Mouse (Mus musculus): ENCODE data around the gene Chn2.

Gene Chn2

GRCm38 (mm10) chr6:54202311-54203020 is 163.1 kb downstream of the Chn2 start:
- no peak for DNase-seq (ENCODE audit: low spot score)

GRCm38 (mm10) chr6:54203316-54203715 is 164.0 kb downstream of the Chn2 start:
- DNase-seq (ENCODE audit: low spot score): no peak

- DNase-seq (ENCODE audit: low spot score): no peak
These were observed 164.6 kb downstream of the Chn2 start for GRCm38 (mm10) chr6:54203926-54204325.

GRCm38 (mm10) chr6:54204931-54205330 is 165.6 kb downstream of the Chn2 start:
- DNase-seq (ENCODE audit: low spot score): no peak

- DNase-seq (ENCODE audit: low spot score): no peak
These were observed 166.1 kb downstream of the Chn2 start for GRCm38 (mm10) chr6:54205471-54205870.

- no peak for DNase-seq (ENCODE audit: low spot score)
These were observed 166.9 kb downstream of the Chn2 start for GRCm38 (mm10) chr6:54206221-54206738.

- DNase-seq (ENCODE audit: low spot score): no peak
These were observed 169.4 kb downstream of the Chn2 start for GRCm38 (mm10) chr6:54208786-54209185.

- DNase-seq (ENCODE audit: low spot score): no peak
These were observed 171.6 kb downstream of the Chn2 start for GRCm38 (mm10) chr6:54210971-54211370.

- no peak for DNase-seq (ENCODE audit: low spot score)
These were observed 172.6 kb downstream of the Chn2 start for GRCm38 (mm10) chr6:54211939-54212338.

- no peak for DNase-seq (ENCODE audit: low spot score)
These were observed 174.4 kb downstream of the Chn2 start for GRCm38 (mm10) chr6:54213743-54214142.

GRCm38 (mm10) chr6:54215636-54216035 is 176.3 kb downstream of the Chn2 start:
- no peak for DNase-seq (ENCODE audit: low spot score)

GRCm38 (mm10) chr6:54216512-54216911 is 177.2 kb downstream of the Chn2 start:
- DNase-seq (ENCODE audit: low spot score): no peak

- no peak for DNase-seq (ENCODE audit: low spot score)
These were observed 180.8 kb downstream of the Chn2 start for GRCm38 (mm10) chr6:54220124-54220523.

- no peak for DNase-seq (ENCODE audit: low spot score)
These were observed 184.2 kb downstream of the Chn2 start for GRCm38 (mm10) chr6:54223529-54223928.

GRCm38 (mm10) chr6:54224325-54224724 is 185.0 kb downstream of the Chn2 start:
- no peak for DNase-seq (ENCODE audit: low spot score)

GRCm38 (mm10) chr6:54225327-54225726 is 186.0 kb downstream of the Chn2 start:
- no peak for DNase-seq (ENCODE audit: low spot score)

GRCm38 (mm10) chr6:54227061-54227460 is 187.7 kb downstream of the Chn2 start:
- DNase-seq (ENCODE audit: low spot score): no peak

GRCm38 (mm10) chr6:54228421-54228820 is 189.1 kb downstream of the Chn2 start:
- no peak for DNase-seq (ENCODE audit: low spot score)

GRCm38 (mm10) chr6:54228874-54229273 is 189.5 kb downstream of the Chn2 start:
- DNase-seq (ENCODE audit: low spot score): peak; percentile 51

GRCm38 (mm10) chr6:54231769-54232558 is 192.6 kb downstream of the Chn2 start:
- DNase-seq (ENCODE audit: low spot score): no peak

- no peak for DNase-seq (ENCODE audit: low spot score)
These were observed 197.1 kb downstream of the Chn2 start for GRCm38 (mm10) chr6:54236441-54236840.

GRCm38 (mm10) chr6:54241761-54242160 is 202.4 kb downstream of the Chn2 start:
- no peak for DNase-seq (ENCODE audit: low spot score)

GRCm38 (mm10) chr6:54242286-54242685 is 202.9 kb downstream of the Chn2 start:
- DNase-seq (ENCODE audit: low spot score): no peak
